Mouse (Mus musculus): Measurements from ENCODE around the gene Tor3a. TPM values are rescaled to one million over a fixed set of nuclear protein-coding genes. Genes with fewer than 3 reads are reported as not detected.

Tor3a gene
- polyA plus RNA-seq, 1 experiment from 2014 or later = 6.1 TPM

DNA sequence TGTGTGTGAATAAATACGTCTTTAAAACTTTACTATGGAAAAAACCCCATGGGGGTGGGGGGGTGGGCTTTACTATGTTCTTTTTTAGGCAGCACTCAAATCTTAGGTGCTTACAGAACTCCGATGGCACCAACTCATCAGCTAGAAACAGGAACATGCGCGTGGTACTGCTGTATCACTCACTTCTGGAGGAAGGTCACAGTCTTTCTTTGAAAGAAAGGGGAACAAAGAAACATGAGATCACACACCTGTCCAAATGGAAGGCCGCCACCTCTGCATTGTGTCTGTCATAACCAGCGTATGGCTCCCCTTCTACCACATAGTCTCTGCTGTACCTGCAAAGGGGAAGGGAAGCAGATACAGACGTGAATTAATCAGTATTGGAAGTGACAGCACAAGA lies 28.0 kb upstream of the Tor3a start:
- H3K36me3 ChIP-seq = peaks cover 81% of the 10 kb centered on the region
- WGBS = 92% methylated on average over 7 of the region's 7 CpGs
- H3K4me3 ChIP-seq = no peak overlapping the region
- H3K9me3 ChIP-seq (replicated peaks) = no peaks in the 10 kb centered on the region
- no peak overlapping the region for H3K27ac ChIP-seq (replicated peaks)
- H3K4me1 ChIP-seq = no peaks in the 10 kb centered on the region
- no peak for DNase-seq (ENCODE audit: low spot score)
- H3K27me3 ChIP-seq (ENCODE audit: low read depth, poor library complexity, severe bottlenecking) = no peaks in the 10 kb centered on the region

DNA sequence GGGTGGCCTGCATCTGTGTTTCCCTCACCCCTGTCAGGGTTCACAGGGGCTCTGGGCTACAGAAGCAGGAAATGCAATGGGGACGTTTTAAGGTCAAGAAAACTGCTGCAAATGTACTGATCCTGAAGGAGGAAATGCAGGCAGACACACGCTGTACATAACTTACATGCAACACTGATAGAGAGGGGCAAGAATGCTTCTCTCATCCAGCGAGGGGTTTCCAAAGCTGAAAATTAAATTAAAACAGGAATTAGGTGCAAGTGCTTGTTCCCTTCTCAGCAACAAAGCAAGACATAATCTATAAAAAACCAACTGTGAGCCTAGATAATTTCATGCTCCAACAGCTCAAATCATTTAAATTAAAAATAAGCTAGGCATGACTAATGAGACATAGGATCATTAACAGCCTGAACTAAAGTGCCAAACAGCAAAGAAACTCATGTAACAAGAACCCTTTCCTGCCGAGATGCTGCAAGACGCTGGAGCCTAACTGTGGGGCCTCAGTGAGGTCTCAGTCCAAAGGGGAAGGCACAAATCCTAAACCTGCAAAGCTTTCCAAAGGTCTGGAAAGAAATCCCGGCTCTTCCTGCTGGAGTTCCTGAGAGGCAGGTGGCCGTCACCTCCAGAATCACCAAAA lies 12.0 kb upstream of the Tor3a start:
- DNase-seq (ENCODE audit: low spot score) = no peak
- Histone ChIP-seq H3K27ac (replicated peaks) (no peak overlapping the region), H3K4me1 (no peaks in the 10 kb centered on the region), H3K36me3 (peaks cover 87% of the 10 kb centered on the region), H3K4me3 (no peak overlapping the region), H3K27me3 (ENCODE audit: low read depth, poor library complexity, severe bottlenecking) (no peaks in the 10 kb centered on the region), H3K9me3 (replicated peaks) (no peaks in the 10 kb centered on the region)
- 81% methylated on average over 7 of the region's 7 CpGs for WGBS

DNA sequence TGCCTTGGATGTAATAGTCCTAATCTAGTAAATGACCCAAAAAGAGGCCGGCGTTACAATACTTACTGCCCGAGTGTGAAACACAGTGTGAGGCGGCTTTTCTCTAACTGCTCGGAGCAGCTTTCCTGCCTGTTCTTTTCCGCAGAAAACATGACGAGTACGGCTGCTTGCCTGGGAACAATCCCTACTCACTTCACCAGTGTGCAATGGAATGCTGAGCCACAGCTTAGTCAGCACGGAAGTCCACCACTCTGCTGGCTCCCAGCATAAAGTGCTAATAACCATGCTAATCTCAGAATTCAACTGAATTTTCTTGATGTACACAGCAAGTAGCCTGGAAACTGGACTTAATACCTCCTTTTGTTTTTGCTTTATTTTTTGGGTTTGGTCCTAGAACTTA lies 5.4 kb upstream of the Tor3a start:
- no peak overlapping the region for H3K4me3 ChIP-seq
- WGBS = 86% methylated on average over 9 of the region's 9 CpGs
- peaks cover 44% of the 10 kb centered on the region for H3K36me3 ChIP-seq
- H3K9me3 ChIP-seq (replicated peaks) = no peaks in the 10 kb centered on the region
- H3K4me1 ChIP-seq = peaks cover 3% of the 10 kb centered on the region
- H3K27ac ChIP-seq (replicated peaks) = no peak overlapping the region
- DNase-seq (ENCODE audit: low spot score) = no peak
- peaks cover 6% of the 10 kb centered on the region for H3K27me3 ChIP-seq (ENCODE audit: low read depth, poor library complexity, severe bottlenecking)

DNA sequence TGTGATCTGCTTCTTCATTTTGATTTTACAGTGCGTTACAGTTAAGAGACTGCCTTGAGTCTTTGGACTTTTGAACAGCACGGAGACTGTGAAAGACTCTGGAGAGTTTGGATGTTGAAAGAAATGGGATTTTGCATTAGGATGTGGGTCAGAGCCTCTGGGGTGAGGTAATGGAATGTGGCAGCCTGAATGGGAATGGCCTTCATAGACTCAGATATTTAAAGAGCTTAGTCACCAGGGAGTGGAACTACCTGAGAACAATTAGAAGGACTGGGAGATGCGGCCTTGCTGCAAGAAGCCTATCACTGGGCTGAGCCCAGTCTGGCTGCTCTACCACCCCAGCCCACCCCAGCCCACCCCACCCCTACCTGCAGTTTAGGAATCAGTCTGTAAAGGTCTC lies 3.1 kb upstream of the Tor3a start:
- Histone ChIP-seq H3K27ac (replicated peaks) (no peak overlapping the region), H3K4me3 (no peak overlapping the region), H3K36me3 (peaks cover 23% of the 10 kb centered on the region), H3K4me1 (peaks cover 24% of the 10 kb centered on the region), H3K9me3 (replicated peaks) (no peaks in the 10 kb centered on the region), H3K27me3 (ENCODE audit: low read depth, poor library complexity, severe bottlenecking) (peaks cover 22% of the 10 kb centered on the region)
- no peak for DNase-seq (ENCODE audit: low spot score)
- 82% methylated on average over 3 of the region's 3 CpGs for WGBS

DNA sequence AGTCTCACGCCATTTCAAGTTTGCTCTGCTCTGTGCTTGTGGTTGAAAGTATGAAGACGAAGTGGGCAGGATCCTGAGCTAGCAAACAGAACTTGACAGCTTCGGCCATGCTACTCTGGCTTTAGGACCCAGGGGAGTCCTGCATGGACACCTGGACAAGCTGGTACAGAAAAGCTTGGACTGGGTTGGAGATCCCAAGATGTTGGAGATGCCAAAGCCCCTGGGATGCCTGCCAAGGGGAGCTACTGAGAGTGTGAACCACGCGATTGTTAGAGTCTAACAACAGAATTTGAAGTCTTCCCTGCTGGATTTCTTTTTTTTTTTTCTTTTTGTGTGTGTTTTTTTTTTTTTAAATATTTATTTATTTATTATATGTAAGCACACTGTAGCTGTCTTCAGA lies 2.4 kb upstream of the Tor3a start:
- Histone ChIP-seq H3K27me3 (ENCODE audit: low read depth, poor library complexity, severe bottlenecking) (peaks cover 22% of the 10 kb centered on the region), H3K4me3 (no peak overlapping the region), H3K36me3 (peaks cover 19% of the 10 kb centered on the region), H3K4me1 (peaks cover 24% of the 10 kb centered on the region), H3K27ac (replicated peaks) (no peak overlapping the region), H3K9me3 (replicated peaks) (no peaks in the 10 kb centered on the region)
- no peak for DNase-seq (ENCODE audit: low spot score)
- 87% methylated on average over 5 of the region's 5 CpGs for WGBS

DNA sequence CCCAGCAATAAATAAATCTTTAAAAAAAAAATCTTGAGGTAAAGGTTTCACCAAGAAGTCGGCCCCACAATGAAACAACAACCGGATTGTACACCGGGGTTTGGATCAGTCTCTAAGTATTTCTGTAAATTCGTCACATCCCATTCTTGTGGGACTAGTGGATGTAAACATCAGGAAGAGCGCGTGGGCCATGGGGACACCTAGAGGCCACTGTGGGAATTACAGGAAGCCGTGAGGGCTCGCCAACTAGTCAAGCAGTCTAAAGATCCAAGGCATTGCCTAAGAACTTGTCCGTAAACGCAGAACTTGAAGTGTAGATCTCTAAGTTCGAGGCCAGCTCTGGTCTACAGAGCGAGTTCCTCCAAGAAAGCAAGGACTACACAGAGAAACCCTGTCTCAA lies 2.0 kb upstream of the Tor3a start:
- peaks cover 17% of the 10 kb centered on the region for H3K36me3 ChIP-seq
- 37% methylated on average over 12 of the region's 12 CpGs for WGBS
- H3K9me3 ChIP-seq (replicated peaks) = no peaks in the 10 kb centered on the region
- H3K4me3 ChIP-seq = no peak overlapping the region
- peaks cover 22% of the 10 kb centered on the region for H3K27me3 ChIP-seq (ENCODE audit: low read depth, poor library complexity, severe bottlenecking)
- peak; percentile 62 for DNase-seq (ENCODE audit: low spot score)
- peaks cover 24% of the 10 kb centered on the region for H3K4me1 ChIP-seq
- no peak overlapping the region for H3K27ac ChIP-seq (replicated peaks)

DNA sequence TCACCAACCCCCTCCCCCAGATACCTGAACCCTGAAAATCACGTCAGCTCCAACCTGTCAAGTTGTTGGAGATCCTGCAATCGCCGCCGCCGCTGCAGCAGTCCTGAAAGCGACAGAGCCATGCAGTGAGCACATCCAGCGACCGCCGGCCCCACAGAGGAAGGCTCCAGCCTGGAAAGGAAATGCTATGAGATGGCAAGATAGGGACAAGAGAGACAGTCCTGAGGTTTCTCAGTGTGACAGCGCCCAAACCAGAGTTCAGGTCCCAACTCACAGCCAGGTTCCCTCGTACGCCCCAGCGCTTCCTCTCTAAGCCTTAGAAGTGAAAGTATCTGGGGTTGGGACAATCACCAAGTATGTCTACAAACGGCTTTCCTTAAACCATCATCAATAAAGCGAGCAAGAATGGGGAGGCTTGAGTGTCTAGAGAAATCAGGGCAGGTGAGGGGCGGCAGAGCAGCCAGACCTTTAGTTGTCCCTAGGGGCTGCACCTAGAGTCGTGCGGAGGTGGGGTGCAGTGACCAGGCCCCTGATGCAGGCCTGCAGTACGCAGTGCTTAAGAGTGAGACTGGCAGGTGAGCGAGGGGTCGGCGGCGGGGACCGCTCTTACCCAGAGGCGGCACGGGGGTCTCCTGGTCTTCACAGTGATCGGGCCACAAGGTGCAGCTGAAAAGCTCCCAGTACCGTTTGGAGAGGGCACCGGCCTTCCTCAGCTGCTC lies 521 bp downstream of the Tor3a start:
- peak; percentile 58 for DNase-seq (ENCODE audit: low spot score)
- no peaks in the 10 kb centered on the region for H3K9me3 ChIP-seq (replicated peaks)
- H3K27ac ChIP-seq (replicated peaks) = peak overlapping the region; percentile 72
- peaks cover 29% of the 10 kb centered on the region for H3K27me3 ChIP-seq (ENCODE audit: low read depth, poor library complexity, severe bottlenecking)
- no peaks in the 10 kb centered on the region for H3K36me3 ChIP-seq
- peaks cover 35% of the 10 kb centered on the region for H3K4me1 ChIP-seq
- peak overlapping the region; percentile 67 for H3K4me3 ChIP-seq
- WGBS = under 1% methylated on average over 29 of the region's 29 CpGs

DNA sequence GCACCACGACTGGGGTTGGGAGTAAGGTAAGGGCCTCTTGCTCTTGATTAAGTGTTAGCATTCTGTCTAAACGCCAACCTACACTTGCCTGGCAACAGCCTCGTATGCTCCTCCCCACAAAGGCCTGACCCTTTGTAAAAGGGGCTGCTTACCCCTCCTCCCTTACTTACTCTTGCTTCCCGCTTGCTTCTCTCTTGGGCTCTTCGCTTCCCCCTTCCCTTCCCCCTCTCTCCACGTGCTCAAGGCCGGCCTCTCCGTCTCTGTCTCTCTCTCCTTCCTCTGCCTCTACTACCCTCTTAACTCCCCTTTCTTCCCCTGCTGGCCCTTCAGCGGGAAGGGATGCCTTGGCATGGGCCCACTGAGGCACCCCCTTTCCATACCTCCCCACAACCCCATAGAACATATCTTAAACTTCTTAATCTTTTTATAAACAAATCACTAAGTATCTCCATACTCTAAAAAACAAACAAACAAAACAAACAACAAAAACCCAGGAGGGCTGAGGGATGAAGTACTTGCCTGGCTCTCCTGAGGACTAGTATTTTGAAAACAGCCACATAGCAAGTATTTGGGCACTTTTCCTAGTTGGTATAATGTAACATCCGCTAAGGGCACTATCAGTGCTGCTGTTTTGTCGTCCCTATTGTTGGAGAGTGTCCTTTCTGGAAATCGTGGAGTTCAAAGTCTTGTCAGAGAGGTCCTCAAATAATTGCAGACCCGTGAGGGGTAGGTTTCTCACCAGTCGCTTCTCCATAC lies 1.3 kb downstream of the Tor3a start:
- H3K4me3 ChIP-seq = peak overlapping the region; percentile 67
- WGBS = 4% methylated on average over 14 of the region's 14 CpGs
- peaks cover 38% of the 10 kb centered on the region for H3K4me1 ChIP-seq
- peak; percentile 35 for DNase-seq (ENCODE audit: low spot score)
- H3K27ac ChIP-seq (replicated peaks) = peak overlapping the region; percentile 35; the same call in 1 of the 2 replicates
- peaks cover 29% of the 10 kb centered on the region for H3K27me3 ChIP-seq (ENCODE audit: low read depth, poor library complexity, severe bottlenecking)
- H3K9me3 ChIP-seq (replicated peaks) = no peaks in the 10 kb centered on the region
- H3K36me3 ChIP-seq = no peaks in the 10 kb centered on the region

DNA sequence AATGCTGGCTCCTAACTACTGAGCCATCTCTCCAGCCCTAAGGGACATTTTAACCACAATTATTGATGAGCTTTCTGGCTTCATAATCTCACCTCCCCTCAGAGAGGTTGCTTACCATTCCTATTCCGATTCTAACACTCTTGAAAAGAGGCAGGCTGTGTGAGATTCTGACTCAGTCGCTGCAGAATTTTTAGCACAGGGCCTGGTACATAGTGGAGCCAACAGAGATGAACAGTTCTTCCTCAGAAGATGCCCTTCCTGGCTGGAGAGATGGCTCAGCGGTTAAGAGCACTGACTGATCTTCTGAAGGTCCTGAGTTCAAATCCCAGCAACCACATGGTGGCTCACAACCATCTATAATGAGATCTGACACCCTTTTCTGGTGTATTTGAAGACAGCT lies 2.2 kb downstream of the Tor3a start:
- DNase-seq (ENCODE audit: low spot score) = no peak

DNA sequence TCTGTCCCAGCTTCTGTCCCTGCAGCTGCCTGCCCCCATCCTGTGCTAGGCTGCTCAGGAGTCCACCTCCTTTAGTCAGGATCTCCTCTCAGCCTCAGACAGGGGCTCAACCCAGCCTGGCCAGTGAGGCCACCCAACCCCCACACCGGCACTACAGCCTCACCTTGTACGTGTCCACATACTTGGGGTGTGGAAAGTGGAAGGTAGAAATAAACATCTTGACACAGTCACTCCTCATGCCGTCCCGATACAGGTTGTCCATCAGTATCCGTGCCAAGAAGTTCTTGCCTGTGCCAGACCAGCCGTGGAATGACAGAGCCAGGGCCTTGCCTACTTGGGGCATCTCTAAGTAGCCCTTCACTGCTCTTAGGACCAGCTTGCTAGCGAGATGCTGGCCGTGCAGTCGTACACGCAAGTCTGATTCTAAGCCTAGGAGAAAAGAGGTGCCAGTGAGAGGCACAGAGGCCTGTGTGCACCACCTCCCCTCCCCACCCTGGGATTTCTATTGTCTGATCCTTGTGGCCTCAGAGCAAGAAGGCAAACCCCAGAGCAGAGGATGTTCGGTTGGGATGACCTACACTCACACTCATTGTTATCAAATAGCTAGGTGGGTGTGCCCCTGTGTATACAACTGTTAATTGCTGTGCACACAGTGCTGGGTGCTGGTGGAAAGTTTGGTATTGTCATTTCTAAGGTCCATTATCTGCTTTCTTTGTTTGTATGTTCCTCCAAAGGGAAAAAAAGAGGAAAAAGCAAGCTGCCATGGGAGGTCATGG lies 4.8 kb downstream of the Tor3a start:
- no peak overlapping the region for H3K4me3 ChIP-seq
- WGBS = 40% methylated on average over 11 of the region's 11 CpGs
- H3K9me3 ChIP-seq (replicated peaks) = no peaks in the 10 kb centered on the region
- no peak overlapping the region for H3K27ac ChIP-seq (replicated peaks)
- no peak for DNase-seq (ENCODE audit: low spot score)
- peaks cover 38% of the 10 kb centered on the region for H3K4me1 ChIP-seq
- peaks cover 31% of the 10 kb centered on the region for H3K27me3 ChIP-seq (ENCODE audit: low read depth, poor library complexity, severe bottlenecking)
- no peaks in the 10 kb centered on the region for H3K36me3 ChIP-seq

More for the DNA sequence above, 2.2 kb downstream of the Tor3a start:
- Histone ChIP-seq H3K4me1 (peaks cover 38% of the 10 kb centered on the region), H3K36me3 (no peaks in the 10 kb centered on the region), H3K4me3 (no peak overlapping the region), H3K27me3 (ENCODE audit: low read depth, poor library complexity, severe bottlenecking) (peaks cover 33% of the 10 kb centered on the region), H3K9me3 (replicated peaks) (no peaks in the 10 kb centered on the region), H3K27ac (replicated peaks) (no peak overlapping the region)
- WGBS = 91% methylated on average over 3 of the region's 3 CpGs

DNA sequence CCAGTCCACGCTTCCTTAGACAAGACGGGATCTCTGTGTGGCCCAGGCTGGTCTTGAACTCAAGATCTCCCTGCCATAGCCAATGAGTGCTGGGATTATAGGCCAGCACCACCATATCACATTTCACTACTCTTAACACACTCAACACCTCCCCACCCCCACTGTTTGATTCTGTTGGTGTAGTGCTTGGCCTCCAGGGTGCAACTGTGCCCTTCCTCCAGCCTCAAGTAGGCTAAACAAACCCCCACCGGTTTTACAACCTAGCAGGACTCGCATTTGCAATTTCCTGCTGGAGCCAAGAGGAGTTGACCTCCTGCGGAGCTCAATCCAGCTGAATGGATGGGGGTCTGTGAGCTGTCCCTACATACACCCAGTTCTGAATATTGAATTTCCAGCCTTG lies 5.6 kb downstream of the Tor3a start:
- no peaks in the 10 kb centered on the region for H3K9me3 ChIP-seq (replicated peaks)
- DNase-seq (ENCODE audit: low spot score) = no peak
- H3K27me3 ChIP-seq (ENCODE audit: low read depth, poor library complexity, severe bottlenecking) = peaks cover 27% of the 10 kb centered on the region

DNA sequence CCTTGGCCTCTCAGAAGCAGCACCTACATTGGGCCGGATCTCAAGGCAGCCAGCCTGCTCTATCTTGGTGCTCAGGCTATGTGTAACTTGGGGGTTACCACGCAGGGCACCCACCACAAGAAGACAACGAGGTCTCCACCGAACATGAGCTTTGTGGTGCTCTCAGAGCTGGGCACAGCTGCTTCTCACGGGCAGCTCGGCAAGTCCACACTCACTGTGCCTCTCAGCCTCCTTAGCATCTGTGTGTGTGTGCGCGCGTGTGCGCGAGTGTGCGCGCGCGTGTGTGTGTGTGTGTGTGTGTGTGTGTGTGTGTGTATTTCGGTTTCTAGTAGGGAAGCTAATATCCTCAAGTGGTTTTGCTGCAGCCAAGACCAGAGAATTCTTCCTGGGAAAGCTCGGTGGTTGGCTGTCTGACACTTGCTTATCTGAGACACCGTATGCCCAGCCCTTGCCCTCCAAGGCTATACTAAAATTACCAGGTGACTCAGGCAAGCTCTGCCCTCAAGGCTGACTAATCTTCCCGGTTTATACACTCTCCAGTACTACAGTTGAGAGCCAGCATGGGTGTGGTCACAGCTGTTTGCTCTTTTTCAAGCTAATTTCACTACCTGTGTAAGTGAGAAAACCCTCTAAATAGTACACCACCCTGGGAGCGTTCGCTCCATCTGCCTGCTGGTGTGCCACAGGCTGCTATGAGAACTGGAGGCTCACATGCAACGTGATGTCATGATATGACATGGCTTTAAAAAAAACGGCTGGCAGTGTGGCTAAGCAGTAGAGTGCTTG lies 6.8 kb downstream of the Tor3a start:
- no peaks in the 10 kb centered on the region for H3K9me3 ChIP-seq (replicated peaks)
- no peak for DNase-seq (ENCODE audit: low spot score)
- no peak overlapping the region for H3K27ac ChIP-seq (replicated peaks)
- peaks cover 17% of the 10 kb centered on the region; the same call in 1 of the 2 replicates for H3K27me3 ChIP-seq (ENCODE audit: low read depth, poor library complexity, severe bottlenecking)
- H3K4me3 ChIP-seq = no peak overlapping the region
- peaks cover 19% of the 10 kb centered on the region for H3K4me1 ChIP-seq
- WGBS = 89% methylated on average over 23 of the region's 23 CpGs
- H3K36me3 ChIP-seq = no peaks in the 10 kb centered on the region

More for the DNA sequence above, 5.6 kb downstream of the Tor3a start:
- Histone ChIP-seq H3K36me3 (no peaks in the 10 kb centered on the region), H3K27ac (replicated peaks) (no peak overlapping the region), H3K4me3 (no peak overlapping the region), H3K4me1 (peaks cover 30% of the 10 kb centered on the region)
- WGBS = 33% methylated on average over 5 of the region's 5 CpGs

Measured in midbrain, embryonic 10.5 days (tissue).